Mouse (Mus musculus) cerebellum, adult 11-12 months (tissue): ENCODE results near the gene Pxmp4.
A peak's percentile ranks its signal among the peaks of the same experiment; 100 is the strongest.

Experiments
- DNase-seq: peaks from one replicate; pipeline ENCODE4 v3.0.0; 2022

The Pxmp4 gene

DNA sequence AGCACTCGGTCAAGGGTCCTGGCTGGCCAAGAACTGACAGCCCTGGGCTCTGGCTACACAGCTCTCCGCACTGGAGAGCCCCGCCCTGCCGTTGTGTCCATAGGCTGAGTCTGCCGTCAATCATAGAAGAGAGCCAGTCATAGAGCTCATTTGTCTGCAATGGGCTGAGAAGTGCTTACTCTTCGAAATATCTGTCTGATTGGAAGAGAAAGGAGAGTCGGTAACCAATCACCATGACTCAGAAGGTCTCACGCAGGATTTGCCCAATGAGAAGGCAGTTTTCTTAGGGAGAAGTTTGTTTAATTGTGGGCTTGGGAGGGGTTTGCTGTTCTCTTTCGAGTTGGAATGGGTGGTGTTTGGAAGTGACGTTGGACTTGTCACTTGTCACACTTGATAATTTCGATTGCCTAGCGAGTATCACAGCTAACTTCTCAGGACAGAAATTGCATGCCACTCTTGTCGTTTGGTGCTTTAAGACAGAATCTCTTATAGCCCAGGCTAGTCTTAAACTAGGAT, at the start of gene Pxmp4:
Gene Pxmp4, minus strand, starts transcription at position 71 of the 516 bp plus-strand sequence.
- peak; percentile 98 for DNase-seq

DNA sequence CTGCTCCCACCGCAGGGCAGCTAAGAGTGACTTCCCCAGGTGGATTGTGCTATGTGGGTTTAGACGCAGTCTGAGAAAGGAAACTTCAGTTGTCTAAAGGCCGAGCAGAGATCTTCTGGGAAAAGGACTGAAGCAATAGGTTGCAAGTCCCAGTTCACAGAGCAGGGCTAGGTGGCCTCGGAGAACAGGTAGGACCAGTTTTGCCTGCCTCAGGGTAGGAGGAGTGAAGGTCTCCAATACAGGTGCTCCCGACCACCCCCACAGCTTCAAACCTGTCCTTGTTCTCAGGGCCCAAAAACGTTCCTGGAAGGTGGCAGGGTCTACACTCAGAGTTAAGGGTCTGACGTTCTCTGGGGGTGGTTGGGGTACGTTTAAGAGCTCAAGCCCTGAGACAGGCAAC, 47.9 kb upstream of the Pxmp4 start, which contains the start of gene Chmp4b:
Gene Chmp4b, plus strand, starts transcription at position 343 of the 400 bp plus-strand sequence.
- DNase-seq: no peak

DNA sequence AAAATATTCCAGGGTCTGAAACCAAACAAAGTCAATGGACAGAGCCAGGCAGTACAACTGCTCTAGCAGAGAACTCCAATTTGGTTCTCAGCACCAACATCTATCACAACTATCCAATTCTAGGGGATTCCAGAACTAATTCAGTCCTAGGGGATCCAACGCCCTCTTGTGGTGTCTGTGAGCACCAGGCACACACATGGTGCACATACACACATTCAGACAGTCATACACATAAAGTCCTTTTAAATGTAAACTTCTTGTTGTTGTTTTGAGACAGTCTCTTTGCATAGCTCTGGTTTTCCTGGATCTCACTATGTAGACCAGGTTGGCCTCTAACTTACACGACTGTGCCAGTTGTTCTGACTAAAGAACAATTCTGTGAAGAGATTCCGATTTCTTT, 46.9 kb upstream of the Pxmp4 start:
- no peak for DNase-seq

DNA sequence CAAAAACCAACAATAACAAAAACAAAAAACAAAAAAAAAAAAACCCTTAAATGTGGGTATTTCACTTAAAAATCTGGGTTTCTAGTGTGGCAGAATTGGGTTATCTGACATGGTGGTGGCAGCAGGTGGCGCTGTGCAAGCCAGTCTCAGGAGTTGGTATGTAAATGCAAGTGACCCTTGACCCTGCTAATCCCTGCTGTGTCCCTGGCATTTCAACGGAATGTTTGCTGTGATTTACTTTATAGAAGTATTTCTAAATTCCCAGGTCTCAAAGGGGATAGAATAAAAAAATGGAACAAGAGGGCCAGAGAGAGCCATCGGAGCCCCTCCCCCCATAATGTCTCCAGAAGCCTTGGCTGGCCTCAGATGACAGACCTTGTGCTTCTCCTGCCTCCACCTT, 44.6 kb upstream of the Pxmp4 start:
- DNase-seq: no peak

DNA sequence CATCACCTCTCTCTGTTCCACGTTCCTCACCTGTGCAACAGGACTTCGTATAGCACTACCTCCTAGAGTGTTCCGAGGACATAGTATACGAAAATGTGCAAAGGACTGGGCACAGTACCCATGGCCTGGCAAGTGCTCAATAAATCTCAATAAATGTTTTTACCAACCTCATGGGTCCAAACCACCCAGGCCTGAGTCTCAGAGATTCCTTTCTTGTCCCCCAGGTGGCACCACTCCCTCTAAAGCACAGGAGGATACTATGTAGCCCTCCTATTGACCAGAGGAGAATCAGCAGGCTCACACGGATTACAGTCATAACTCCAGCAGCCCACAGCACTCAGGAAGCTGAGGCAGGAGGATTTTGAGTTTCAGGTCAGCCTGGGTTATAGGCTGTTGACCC, 43.1 kb upstream of the Pxmp4 start:
- DNase-seq: no peak

- no peak for DNase-seq
Observed at GRCm38 (mm10) chr2:154642712-154643385, 39.3 kb upstream of the Pxmp4 start.

- no peak for DNase-seq
Observed at GRCm38 (mm10) chr2:154642005-154642459, 38.5 kb upstream of the Pxmp4 start.

DNA sequence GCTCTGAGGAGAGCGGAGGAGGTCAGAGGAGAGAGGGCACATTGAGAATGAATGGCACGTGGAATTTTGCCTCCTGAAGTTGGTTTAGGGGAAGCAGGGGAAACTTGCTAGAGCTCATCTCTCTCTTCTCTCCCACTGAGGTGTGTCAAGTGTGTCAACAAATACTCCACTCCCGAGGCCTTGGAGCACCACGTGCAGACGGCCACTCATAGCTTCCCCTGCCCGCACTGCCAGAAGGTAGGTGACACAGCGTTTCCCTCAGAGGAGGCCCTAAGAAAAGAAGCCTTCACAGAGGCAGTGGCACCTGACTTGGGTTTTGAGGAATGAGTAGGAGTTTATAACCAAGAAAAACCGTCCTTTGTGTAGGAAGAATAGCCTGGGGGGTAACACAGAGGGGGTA, 37.7 kb upstream of the Pxmp4 start:
- no peak for DNase-seq

- no peak for DNase-seq
Observed at GRCm38 (mm10) chr2:154639115-154639514, 35.6 kb upstream of the Pxmp4 start.

- no peak for DNase-seq
Observed at GRCm38 (mm10) chr2:154638521-154638920, 35.0 kb upstream of the Pxmp4 start.

DNA sequence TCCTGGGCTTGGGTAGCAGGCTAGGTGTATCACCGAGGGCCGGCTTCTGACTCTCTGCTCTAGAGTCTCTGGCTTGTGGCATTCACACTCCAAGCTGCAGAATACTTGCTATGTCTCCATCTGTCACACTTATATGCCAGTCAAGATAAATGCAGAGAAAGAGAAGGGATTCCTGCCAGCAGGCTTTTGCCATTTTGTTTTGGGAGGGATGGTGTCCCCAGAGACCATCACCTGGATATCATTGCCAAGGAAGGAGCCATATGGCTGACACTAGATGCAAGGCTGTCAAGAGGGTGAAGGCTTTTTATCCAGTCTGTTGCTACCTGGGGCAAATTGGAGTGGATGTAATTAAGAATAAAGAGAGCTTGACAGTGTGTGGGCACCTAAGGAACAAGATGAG, 32.3 kb upstream of the Pxmp4 start:
- DNase-seq: no peak

GRCm38 (mm10) chr2:154633876-154634644, 30.6 kb upstream of the Pxmp4 start:
- no peak for DNase-seq

GRCm38 (mm10) chr2:154633039-154633742, 29.7 kb upstream of the Pxmp4 start:
- no peak for DNase-seq

DNA sequence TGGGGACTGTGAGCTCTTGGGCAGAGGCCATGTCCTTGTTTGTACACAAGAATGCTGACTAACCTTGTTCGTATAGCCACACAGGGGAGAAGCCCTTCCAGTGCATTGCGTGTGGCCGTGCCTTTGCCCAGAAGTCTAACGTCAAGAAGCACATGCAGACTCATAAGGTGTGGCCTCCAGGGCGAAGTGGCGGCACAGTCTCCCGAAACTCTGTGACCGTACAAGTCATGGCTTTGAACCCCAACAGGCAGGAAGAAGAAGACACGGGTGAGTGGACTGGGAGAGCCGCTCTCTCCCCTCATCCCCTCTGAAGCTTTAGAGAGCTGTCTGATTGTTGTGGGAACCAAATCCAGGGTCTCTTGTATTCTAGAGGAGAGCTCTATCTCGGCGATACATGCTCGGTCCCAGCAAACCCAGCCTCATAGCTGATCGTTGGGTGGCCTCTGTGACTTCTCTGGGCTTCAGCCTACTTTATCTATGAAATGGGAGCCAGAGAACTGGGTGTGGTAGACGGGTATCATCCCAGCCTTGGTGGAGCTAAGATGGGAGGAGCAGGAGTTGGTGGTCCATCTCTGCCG, 28.8 kb upstream of the Pxmp4 start:
- no peak for DNase-seq

DNA sequence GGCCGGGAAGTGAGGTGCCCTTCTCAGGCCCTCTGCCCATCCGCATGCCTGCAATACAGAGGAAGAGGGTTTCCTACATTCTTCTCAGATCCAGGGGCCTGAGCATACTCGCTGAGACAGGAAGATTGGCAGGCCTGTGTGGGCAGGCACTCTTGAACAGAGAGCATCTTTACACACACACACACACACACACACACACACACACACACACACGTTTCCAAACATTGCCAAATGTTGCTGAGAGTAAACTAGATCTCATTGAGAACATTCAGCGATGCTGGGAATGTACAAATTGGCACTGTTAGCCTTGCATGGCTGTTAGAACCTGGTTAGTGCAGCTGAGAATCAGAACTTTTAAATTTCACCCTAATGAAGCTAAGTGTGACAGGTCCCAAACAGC, 27.0 kb upstream of the Pxmp4 start:
- no peak for DNase-seq

DNA sequence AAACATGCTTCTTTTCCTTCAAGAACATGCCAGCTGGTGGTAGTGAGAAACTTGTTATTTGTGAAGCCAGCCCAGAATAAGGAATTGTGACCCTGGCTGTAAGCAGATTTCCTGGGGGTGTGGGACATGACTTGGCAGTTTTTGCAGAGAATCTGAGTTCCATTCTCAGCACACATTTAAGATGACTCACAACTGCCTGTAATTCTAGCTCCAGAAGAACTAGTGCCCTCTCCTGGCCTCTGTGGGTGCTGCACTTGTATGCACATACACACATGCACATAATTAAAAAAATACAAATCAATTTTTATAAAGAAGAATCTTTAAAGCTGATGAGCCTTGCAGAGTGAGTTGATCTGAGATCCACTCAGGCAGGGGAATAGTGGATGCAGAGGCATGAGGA, 20.6 kb upstream of the Pxmp4 start:
- no peak for DNase-seq

GRCm38 (mm10) chr2:154621684-154622083, 18.2 kb upstream of the Pxmp4 start:
- no peak for DNase-seq

GRCm38 (mm10) chr2:154617061-154617460, 13.6 kb upstream of the Pxmp4 start:
- DNase-seq: no peak

GRCm38 (mm10) chr2:154615674-154616073, 12.2 kb upstream of the Pxmp4 start:
- no peak for DNase-seq

DNA sequence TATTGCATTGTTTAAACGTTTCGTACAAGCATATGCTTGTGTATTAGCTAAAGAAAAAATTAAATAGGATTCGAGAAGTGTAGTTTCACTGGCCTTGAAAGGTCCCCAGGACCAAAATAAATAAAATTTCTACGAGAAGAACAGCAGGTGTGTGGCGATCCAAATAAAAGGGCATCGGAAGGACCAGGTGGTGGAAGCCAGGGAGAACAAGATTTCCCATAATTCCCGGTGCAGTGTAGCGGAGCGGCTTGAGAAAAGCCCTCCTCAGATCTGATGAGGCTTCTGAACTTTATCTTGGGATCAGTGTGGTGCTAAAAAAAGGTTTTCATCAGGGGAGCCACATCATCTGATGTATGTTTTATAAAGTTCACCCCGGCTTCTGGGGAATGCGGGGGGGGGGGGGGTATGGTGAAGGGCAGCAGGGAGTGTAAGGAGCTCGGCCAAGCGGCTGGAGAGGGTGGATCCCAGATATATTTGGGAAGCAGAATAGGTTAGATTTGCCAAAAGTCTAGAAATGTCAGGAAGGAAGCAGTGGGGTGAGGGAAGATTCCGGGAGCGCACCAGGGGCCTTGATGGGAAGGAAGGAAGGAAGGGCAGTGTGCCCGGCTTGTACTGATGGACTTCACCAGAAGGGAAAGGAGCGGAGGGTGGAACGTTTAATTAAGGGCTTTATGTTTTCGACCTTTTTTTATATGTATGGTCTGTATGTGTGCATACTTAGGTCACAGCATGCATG, 11.5 kb upstream of the Pxmp4 start:
- DNase-seq: peak; percentile 62

DNA sequence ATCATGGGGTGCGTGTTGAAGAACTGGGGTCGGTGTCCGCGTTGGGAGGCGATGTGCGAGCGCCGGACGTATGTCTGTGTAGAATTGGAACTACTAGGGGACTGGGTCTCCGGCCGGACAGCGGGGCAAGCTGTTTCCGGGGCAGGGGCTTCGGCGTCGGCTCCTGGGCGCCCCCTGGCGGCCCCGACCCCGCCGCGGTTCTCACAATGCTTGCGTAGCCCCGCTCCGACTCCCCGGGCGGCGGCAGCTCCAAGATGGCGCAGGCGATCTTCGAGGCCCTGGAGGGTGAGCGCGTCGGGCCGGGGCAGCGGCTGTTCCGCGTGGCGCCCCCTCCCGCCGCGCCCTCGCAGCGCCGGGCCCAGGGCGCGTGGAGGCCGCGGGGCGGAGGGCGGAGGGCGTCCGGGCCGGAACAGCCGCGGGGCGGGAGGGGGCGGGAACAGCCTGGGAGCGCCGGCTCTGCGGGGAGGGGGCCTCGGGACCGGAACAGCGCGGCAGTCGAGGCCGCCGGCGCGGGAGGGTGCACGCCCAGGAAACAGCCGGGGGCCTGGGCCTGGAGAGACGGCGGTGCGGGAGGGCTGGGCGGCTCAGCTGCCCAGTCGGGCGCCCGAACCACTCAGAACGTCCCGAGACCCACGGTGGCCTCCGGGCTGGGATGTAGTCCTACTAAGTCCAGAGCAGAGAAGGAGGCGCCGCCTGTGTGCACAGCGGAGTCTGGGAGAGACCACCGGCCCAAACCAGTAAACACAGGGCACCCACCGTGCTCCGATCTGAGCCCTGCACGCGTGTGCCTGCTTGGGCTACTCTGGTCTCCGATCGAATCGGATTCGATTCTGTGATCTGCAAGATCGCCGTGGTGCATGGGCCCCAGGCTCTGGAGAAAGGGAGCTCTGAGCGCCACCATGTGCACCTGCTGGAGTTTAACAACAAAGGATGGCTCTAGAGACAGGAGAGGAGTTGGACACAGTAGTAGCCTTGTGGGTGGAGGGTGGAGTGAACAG, 9.9 kb upstream of the Pxmp4 start, which contains the start of the genes Zfp341 and 4930519P11Rik:
Gene Zfp341, plus strand, starts transcription at position 180 of the 998 bp plus-strand sequence.
Gene 4930519P11Rik, minus strand, starts transcription at position 320 of the 998 bp plus-strand sequence.
- peak; percentile 89 for DNase-seq
